Mouse (Mus musculus) lung, adult 2 months (tissue): Measurements from ENCODE around the gene Spag6.

Experiments
- CTCF ChIP-seq: fragments of 200-500 bp; IDR thresholded peaks from 2 replicates; pipeline ENCODE4 v1.5.1; 2011; ENCODE audit warnings: mild to moderate bottlenecking, low read length, control low read depth; ENCODE audit not compliant: insufficient read depth
- POLR2A ChIP-seq: fragments of 200-500 bp; IDR thresholded peaks from 2 replicates; pipeline ENCODE4 v1.6.1; 2011; ENCODE audit warnings: low read depth, mild to moderate bottlenecking, control low read depth, low read length, borderline replicate concordance; ENCODE audit errors: extremely low read depth

- TF ChIP-seq CTCF (no peak), POLR2A (no peak)
Measured at GRCm38 (mm10) chr2:18699401-18699990, 5.7 kb downstream of the Spag6 start.
